Mouse (Mus musculus) bone marrow macrophage, adult 2 months (primary cell): ENCODE measurements around the gene Abcc10.

Source experiments
- CTCF ChIP-seq: IDR thresholded peaks from 2 replicates; pipeline ENCODE4 v1.5.1; 2012; ENCODE audit warnings: low read depth, mild to moderate bottlenecking, low read length, moderate library complexity
- POLR2A ChIP-seq: IDR thresholded peaks from 2 replicates; pipeline ENCODE4 v1.6.1; 2012; ENCODE audit warnings: mild to moderate bottlenecking, low read depth, low read length, borderline replicate concordance

GRCm38 (mm10) chr17:46297364-46298219 lies 30.6 kb downstream of the Abcc10 start, which contains the start of gene Dlk2:
- TF ChIP-seq CTCF (no peak), POLR2A (no peak)
